Mouse (Mus musculus) olfactory bulb, adult 2 months (tissue): ENCODE data around the gene Plin2.

ENCODE experiments used
- CTCF ChIP-seq: fragments of 200-500 bp; IDR thresholded peaks from 2 replicates; pipeline ENCODE4 v1.5.1; 2012; ENCODE audit warnings: low read depth, mild to moderate bottlenecking, low read length, moderate library complexity; ENCODE audit not compliant: insufficient read depth
- POLR2A ChIP-seq: fragments of 200-500 bp; IDR thresholded peaks from 2 replicates; pipeline ENCODE4 v1.6.1; 2012; ENCODE audit warnings: mild to moderate bottlenecking, low read depth, low read length, moderate library complexity; ENCODE audit not compliant: insufficient read depth

DNA sequence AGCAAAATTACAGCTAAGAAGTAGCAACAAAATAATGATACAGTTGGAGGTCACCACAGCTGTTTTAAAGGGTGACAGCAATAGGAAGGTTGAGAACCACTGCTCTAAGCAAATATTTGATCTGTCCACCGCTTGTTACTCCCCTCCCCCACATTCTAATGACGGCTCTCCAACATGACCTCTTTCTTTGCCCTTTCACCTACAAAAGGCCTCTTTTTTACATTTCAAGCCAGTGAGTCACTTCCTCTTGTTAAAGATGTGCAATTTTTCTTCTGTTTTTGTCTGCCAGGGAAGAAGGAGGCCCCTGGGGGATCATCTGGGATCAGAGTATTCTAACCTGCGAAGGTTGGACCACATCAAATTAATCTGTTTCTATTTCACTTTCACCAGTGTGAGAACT lies 1.9 kb upstream of the Plin2 start:
- no peak for TF ChIP-seq CTCF
- TF ChIP-seq POLR2A = no peak
